Mouse (Mus musculus): ENCODE measurements around the gene Wdr61.
"Not testable (repeated sequence)": the region's sequence is repeated elsewhere in the genome, so short reads cannot be mapped to it uniquely, and the experiment has no call there.

Wdr61 gene

GRCm38 (mm10) chr9:54726315-54726714, 8.0 kb downstream of the Wdr61 start:
- DNase-seq (ENCODE audit: low spot score): no peak

DNA sequence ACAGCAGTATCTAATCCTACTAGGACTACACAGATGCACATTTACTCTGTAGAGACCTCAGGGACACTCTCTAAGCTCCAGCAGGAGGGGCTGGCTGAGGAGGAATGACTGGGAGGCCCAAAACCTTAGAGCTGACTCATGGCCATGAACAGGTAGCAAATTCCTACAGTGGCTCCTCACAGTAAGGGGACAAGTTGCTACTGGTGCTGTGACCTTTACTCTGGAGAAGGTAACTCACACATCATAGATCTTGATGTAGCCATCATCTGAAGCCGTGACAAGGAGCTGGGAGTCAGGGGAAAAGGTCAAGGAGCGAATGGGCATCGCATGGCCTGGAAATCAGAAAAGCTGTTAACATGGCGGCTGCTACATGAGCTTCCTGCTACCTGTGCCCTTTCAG, 11.7 kb downstream of the Wdr61 start:
- no peak for DNase-seq (ENCODE audit: low spot score)

GRCm38 (mm10) chr9:54722156-54722555, 12.2 kb downstream of the Wdr61 start:
- no peak for DNase-seq (ENCODE audit: low spot score)

DNA sequence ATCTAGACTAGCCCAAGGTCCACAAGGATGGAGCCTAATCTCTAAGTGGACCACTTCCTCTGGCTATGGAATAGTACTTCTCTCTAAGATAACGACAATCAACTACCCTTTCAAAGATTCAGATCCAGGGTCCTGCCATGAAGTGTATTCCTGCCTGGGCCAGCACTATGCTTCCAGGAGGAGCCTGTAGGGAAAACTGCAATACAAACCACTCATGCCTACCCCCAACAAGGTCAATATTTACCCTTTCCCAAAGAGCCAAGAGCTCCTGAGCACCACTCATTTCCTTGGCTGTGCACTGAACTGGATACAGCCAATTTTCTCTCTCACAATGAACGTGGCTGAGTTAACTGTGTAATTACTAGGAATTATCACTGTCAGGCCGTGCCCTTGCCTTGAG, 16.8 kb downstream of the Wdr61 start:
- no peak for DNase-seq (ENCODE audit: low spot score)

DNA sequence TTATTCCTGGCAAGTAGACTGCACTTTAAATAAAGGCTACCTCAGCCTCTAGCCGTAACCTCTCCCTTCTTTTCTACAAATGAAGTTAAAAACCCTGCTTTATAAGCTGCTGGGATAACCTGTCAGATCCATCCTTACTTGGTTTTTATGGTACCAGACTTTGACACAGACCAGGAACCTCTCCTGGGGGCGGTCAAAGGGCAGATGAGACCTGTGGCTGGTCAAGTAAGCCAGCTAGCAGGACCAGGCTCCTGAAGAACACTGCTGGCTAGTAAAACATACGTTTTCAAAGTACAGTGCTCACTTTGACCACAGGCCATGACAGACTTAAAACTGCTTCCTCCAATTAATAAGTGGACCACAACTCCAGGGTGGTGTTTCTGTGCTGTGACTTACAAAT, 18.5 kb downstream of the Wdr61 start:
- no peak for DNase-seq (ENCODE audit: low spot score)

DNA sequence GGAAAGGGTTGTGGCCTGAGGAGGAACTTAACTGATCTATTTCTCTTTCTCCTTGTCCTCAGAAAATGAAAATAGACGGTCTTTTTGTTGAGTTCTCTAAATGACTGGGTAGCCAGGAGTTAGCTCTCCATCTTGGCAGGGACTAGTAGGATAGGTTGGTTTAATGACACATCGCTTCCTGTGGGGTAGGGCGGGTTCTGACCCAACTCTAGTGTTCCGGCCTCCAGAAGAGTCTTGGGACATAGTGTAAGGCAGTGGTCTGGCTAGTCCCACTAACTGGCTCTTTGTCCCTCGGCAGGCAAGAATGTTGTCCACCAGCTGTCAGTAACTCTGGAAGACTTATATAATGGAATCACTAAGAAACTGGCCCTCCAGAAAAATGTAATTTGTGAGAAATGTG, 26.2 kb downstream of the Wdr61 start:
- DNase-seq (ENCODE audit: low spot score): no peak

DNA sequence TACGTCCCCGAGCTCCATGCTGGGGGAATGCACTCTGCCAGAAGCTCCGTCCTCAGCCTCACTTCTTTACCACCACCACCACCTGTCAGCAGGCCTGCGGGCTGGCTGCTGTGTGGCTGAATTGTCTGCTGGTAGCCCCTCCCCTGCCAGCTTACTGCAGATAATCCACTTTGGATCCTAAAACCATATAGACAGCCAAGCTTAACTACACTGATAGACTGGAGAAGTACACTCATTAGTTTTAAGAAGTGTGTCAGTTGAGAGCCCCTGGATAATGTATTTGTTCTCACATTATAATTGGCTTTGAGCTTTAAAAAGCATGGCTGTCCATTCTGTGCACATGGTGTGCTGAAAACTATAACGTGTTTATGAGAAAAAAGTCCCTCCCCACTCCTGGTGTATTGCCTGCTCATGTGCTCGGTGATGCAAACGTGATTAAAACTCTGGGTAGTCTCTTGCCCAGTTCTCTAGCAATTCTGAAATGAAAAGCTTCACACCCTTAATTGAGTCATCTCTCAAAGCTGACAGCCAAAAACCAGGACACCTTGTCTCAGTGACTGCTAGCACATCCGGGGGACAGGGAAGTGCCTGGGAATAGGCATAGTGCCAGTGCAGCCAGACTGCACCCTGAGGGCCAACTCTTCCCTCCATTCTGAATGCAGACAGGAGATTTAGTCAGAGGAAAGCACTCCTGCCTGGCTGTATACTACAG, 26.9 kb downstream of the Wdr61 start:
- no peak for DNase-seq (ENCODE audit: low spot score)

GRCm38 (mm10) chr9:54705561-54705960, 28.8 kb downstream of the Wdr61 start:
- DNase-seq (ENCODE audit: low spot score): no peak

DNA sequence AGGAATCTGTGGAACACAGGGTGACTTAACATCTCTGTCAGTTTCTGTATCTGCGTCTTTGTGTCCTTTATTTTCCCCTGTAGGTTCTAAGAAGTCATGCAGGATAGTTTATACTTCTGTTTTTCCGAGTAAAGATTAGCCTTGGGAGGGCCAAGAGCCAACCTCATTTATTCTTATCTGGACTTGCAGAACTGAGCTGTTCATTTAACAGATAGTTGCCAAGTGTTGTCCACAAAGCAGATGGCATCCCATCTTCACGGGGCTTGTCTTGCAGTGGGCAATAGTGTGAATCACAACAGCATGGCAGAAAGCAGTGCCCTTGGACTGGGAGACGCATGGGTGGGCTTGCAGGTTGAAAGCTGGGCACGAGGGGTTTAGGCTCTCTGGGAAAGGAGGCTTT, 30.0 kb downstream of the Wdr61 start:
- DNase-seq (ENCODE audit: low spot score): no peak

DNA sequence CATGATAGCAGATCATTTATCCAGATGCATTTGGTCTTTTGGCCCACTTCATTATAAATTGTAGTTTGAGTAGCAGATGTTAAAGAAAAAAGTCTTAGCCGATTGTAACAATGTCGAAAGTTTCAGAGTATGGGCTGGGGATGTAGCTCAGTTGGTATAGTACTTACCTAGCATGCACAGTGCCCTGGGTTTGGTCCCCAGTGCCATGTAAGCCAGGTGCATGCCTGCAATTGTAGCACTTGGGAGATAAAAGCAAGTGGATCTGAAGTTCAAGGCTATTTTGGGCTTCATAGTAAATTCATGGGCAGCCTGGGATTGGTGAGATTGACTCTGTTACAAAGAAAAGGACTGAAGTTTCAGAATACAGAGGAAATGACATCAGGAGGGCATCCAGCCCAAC, 31.7 kb downstream of the Wdr61 start:
- no peak for DNase-seq (ENCODE audit: low spot score)

DNA sequence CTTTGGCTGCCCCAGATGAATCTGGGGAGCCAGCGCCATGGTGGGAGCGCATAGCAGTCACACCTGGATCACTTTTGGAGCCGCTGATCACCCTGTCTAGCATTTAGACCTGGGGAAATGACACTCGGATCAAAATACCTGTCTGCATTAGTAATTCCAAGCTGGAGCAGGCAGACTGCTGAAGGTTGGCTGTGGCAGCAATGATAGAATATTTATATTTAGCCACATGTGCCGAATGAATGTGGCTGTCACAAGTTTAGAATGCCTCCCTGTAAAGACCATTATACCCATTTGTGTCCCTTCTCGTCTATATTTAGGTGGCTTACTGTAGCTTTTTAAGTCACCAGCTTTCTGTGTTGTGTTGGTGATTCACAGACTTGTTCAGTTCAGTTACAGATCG, 33.6 kb downstream of the Wdr61 start:
- DNase-seq (ENCODE audit: low spot score): no peak

DNA sequence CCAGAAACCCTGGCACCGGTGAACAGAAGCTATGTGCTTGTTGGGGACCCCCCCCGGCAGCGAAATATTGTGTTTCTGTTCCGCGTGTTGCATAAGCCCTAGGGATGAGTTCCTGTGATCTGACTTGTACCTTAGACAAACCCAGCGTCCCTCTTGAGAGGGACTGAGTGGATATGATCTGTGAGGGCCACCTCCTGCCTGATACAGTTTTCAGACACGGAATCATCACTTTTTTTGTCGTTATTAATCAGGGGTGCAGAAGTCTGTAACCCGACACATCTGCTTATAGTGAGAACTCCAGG, 34.2 kb downstream of the Wdr61 start:
- DNase-seq (ENCODE audit: low spot score): no peak

- DNase-seq (ENCODE audit: low spot score): peak; percentile 77
Measured at GRCm38 (mm10) chr9:54699345-54700173, 34.8 kb downstream of the Wdr61 start.

DNA sequence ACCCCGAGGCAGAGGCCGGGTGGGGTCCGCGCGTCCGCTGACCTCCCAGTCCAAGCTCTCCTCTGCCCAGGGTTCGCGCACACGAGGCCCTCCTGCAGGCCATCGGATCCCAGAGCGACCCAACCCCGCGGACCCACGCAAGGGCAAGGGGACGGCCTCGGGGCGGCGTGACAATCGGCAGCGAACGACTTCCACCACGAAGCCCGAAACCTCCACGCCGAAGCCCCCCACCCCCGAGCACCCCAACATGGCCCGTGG, 35.3 kb downstream of the Wdr61 start:
- no peak for DNase-seq (ENCODE audit: low spot score)

DNA sequence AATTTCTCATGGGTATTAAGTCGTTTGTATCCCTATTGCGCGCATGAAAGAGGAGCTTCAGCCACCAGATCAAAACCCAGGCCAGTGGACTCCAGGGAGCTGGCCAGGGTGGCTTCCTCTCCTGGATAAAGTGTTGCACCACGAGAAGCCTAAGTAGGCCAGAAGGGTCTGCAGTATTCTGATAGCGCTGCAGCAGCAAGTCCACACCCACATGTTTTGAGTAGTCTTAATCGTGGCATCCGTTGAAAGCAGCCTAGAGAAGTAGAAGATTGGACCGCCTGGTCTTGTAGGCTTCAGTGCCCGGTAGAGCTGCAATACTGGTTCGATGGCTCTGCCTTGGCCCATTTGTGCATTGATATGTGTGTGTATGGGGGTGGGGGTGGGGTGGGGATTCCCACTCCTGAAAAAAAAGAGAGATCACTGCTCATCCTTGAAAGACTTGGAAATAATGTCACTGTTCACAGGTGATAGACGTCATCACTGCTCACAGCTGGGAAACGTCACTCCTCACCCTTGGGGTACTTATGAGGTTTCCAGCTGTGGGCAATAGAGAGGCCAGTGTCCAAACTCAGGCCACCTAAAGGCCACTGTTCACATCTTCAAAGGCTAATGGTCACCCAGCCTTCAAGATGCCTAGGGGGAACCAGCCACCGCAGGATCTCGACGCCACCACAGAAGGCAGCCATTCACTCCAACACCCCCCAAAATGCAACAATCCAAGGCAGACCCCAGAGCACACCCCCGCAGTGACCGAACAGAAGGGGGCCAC, 35.8 kb downstream of the Wdr61 start, which contains the start of gene Dnaja4:
Gene Dnaja4 (plus strand): TSS at position 556 of the 769 bp plus-strand sequence.
- DNase-seq (ENCODE audit: low spot score): no peak

GRCm38 (mm10) chr9:54691241-54691805, 43.0 kb downstream of the Wdr61 start:
- peak; percentile 38 for DNase-seq (ENCODE audit: low spot score)

- not testable (repeated sequence) for DNase-seq (ENCODE audit: low spot score)
Measured at GRCm38 (mm10) chr9:54690697-54691096, 43.6 kb downstream of the Wdr61 start.

GRCm38 (mm10) chr9:54689446-54689845, 44.9 kb downstream of the Wdr61 start:
- DNase-seq (ENCODE audit: low spot score): no peak

DNA sequence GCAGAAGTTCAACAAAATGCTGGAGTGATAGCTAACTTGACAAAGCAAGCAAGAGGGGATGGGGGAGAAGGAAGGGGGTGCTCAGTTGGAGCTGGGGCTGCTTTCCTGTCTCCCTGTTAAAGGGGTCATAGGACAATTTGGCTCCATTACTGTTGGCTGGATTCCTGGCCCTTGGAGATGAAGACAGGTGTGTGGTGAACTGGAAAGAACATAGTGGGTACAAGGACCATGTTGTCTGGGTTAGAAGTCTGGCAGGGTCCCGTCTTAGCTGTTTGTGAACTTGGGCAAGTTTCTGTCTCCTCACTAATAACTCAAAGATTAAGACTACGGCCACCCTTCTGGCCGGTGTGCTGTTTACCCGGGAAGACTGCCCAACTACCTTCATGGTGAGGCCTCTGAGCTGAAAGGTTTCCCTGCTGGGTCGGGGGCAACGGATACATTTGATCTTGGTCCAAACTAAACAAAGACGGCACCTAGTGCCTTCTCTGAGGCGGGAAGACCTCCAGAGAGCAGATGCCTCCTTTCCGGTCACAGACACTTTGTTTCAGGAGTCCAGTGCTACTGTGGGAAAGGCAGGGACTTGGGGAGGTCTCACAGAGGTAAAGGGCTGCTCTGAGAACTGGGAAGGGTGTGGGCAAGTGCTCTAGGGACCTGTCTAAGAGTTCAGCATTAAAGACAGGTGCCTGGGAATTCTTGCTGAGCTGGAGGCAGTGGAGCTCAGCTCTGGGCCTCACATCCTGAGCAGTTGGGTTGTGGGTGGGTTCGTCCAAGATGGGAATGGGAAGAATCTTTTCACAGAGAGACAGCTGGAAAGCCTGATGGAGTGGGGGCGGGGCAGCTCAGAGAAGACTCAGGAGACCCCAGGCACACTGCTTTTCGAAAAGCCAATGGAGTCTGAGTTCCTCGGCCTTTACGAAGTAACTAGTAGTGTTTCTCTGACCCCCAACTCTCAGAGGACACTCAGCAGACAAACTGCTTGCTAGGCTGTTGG, 46.8 kb downstream of the Wdr61 start:
- DNase-seq (ENCODE audit: low spot score): no peak

GRCm38 (mm10) chr9:54683814-54684605, 50.3 kb downstream of the Wdr61 start:
- no peak for DNase-seq (ENCODE audit: low spot score)

GRCm38 (mm10) chr9:54682846-54683245, 51.5 kb downstream of the Wdr61 start:
- DNase-seq (ENCODE audit: low spot score): no peak

All from T-cell, adult 2 months (primary cell).